Mouse (Mus musculus): Measurements from ENCODE around the gene 6820408C15Rik. TPM values are rescaled to one million over a fixed set of nuclear protein-coding genes. Genes with fewer than 3 reads are reported as not detected.
A peak's percentile ranks its signal among the peaks of the same experiment; 100 is the strongest.

6820408C15Rik gene
- polyA plus RNA-seq, 1 experiment from 2014 or later = 0.06 TPM

GRCm38 (mm10) chr2:152393225-152394017 is 22.0 kb upstream of the 6820408C15Rik start:
- no peak for TF ChIP-seq CTCF (IDR thresholded peaks at IDR 0.05)
- H3K27me3 ChIP-seq = no peaks in the 10 kb centered on the region
- no peak for ATAC-seq
- in situ Hi-C loops (cut with MboI; ENCODE audit: low pct_unique_long_range_greater_than_20kb) = loop anchor here (5.0 kb wide), 1 partner anchor 49 kb away; no protein-coding TSS in a partner anchor
- CTCF ChIA-PET = interaction anchor here (0.8 to 3.7 kb wide), 6 partner anchors 11 to 79 kb away, joined by 3 to 21 read pairs (median 5); no protein-coding TSS in a partner anchor
- DNase-seq (ENCODE audit: low read depth, low spot score) = no peak
- POLR2A ChIA-PET = no interaction called here

- no peaks in the 10 kb centered on the region for H3K27me3 ChIP-seq
- DNase-seq (ENCODE audit: low read depth, low spot score) (no peak), ATAC-seq (no peak)
- ChIA-PET CTCF (interaction anchor here (1.1 kb wide), 1 partner anchor 42 kb away, joined by 3 read pairs; no protein-coding TSS in a partner anchor), POLR2A (interaction anchor here (0.6 kb wide), 1 partner anchor 54 kb away, joined by 3 read pairs; no protein-coding TSS in a partner anchor)
- TF ChIP-seq CTCF (IDR thresholded peaks at IDR 0.05) = no peak
- in situ Hi-C loops (cut with MboI; ENCODE audit: low pct_unique_long_range_greater_than_20kb) = no loop called here
These were observed 20.0 kb upstream of the 6820408C15Rik start for GRCm38 (mm10) chr2:152395271-152395920.

GRCm38 (mm10) chr2:152396110-152397003 is 19.0 kb upstream of the 6820408C15Rik start:
- H3K27me3 ChIP-seq = no peaks in the 10 kb centered on the region
- DNase-seq (ENCODE audit: low read depth, low spot score) = no peak
- in situ Hi-C loops (cut with MboI; ENCODE audit: low pct_unique_long_range_greater_than_20kb) = no loop called here
- CTCF ChIA-PET = no interaction called here
- ATAC-seq = peak; percentile 49
- POLR2A ChIA-PET = interaction anchor here (0.6 to 1.4 kb wide), 2 partner anchors 45 to 54 kb away, joined by 3 read pairs; no protein-coding TSS in a partner anchor
- TF ChIP-seq CTCF (IDR thresholded peaks at IDR 0.05) = no peak

- in situ Hi-C loops (cut with MboI; ENCODE audit: low pct_unique_long_range_greater_than_20kb) = no loop called here
- TF ChIP-seq CTCF (IDR thresholded peaks at IDR 0.05) = no peak
- CTCF ChIA-PET = no interaction called here
- POLR2A ChIA-PET = interaction anchor here (1.4 kb wide), 1 partner anchor 46 kb away, joined by 3 read pairs; no protein-coding TSS in a partner anchor
- DNase-seq (ENCODE audit: low read depth, low spot score) (no peak), ATAC-seq (peak; percentile 13)
- H3K27me3 ChIP-seq = no peaks in the 10 kb centered on the region
These were observed 18.3 kb upstream of the 6820408C15Rik start for GRCm38 (mm10) chr2:152397004-152397589.

- no peak for TF ChIP-seq CTCF (IDR thresholded peaks at IDR 0.05)
- in situ Hi-C loops (cut with MboI; ENCODE audit: low pct_unique_long_range_greater_than_20kb) = no loop called here
- POLR2A ChIA-PET = interaction anchor here (1.0 to 1.4 kb wide), 2 partner anchors 13 to 46 kb away, joined by 3 read pairs; no protein-coding TSS in a partner anchor
- H3K27me3 ChIP-seq = no peaks in the 10 kb centered on the region
- ATAC-seq = peak; percentile 70
- CTCF ChIA-PET = no interaction called here
- DNase-seq (ENCODE audit: low read depth, low spot score) = no peak
These were observed 17.5 kb upstream of the 6820408C15Rik start, which contains the start of gene Sox12 for GRCm38 (mm10) chr2:152397680-152398435. TSS of gene Sox12 (minus strand) at chr2:152398063.

GRCm38 (mm10) chr2:152398691-152399090 is 16.7 kb upstream of the 6820408C15Rik start:
- ATAC-seq = peak; percentile 50
- TF ChIP-seq CTCF (IDR thresholded peaks at IDR 0.05) = no peak
- in situ Hi-C loops (cut with MboI; ENCODE audit: low pct_unique_long_range_greater_than_20kb) = no loop called here
- CTCF ChIA-PET = no interaction called here
- POLR2A ChIA-PET = interaction anchor here (1.0 to 1.3 kb wide), 2 partner anchors 12 to 15 kb away, joined by 3 read pairs; no protein-coding TSS in a partner anchor
- DNase-seq (ENCODE audit: low read depth, low spot score) = no peak
- no peaks in the 10 kb centered on the region for H3K27me3 ChIP-seq

- no peaks in the 10 kb centered on the region for H3K27me3 ChIP-seq
- no peak for TF ChIP-seq CTCF (IDR thresholded peaks at IDR 0.05)
- CTCF ChIA-PET = no interaction called here
- no peak for DNase-seq (ENCODE audit: low read depth, low spot score)
- POLR2A ChIA-PET = interaction anchor here (1.3 kb wide), 1 partner anchor 15 kb away, joined by 3 read pairs; no protein-coding TSS in a partner anchor
- ATAC-seq = no peak
- in situ Hi-C loops (cut with MboI; ENCODE audit: low pct_unique_long_range_greater_than_20kb) = no loop called here
These were observed 16.3 kb upstream of the 6820408C15Rik start for GRCm38 (mm10) chr2:152399122-152399542.

- ChIA-PET POLR2A (no interaction called here), CTCF (interaction anchor here (1.5 to 1.7 kb wide), 2 partner anchors 13 to 31 kb away, joined by 3 to 5 read pairs; no protein-coding TSS in a partner anchor)
- H3K27me3 ChIP-seq = no peaks in the 10 kb centered on the region
- DNase-seq (ENCODE audit: low read depth, low spot score) (no peak), ATAC-seq (peak; percentile 99)
- no peak for TF ChIP-seq CTCF (IDR thresholded peaks at IDR 0.05)
- in situ Hi-C loops (cut with MboI; ENCODE audit: low pct_unique_long_range_greater_than_20kb) = no loop called here
These were observed 9.3 kb upstream of the 6820408C15Rik start for GRCm38 (mm10) chr2:152406126-152406525.

GRCm38 (mm10) chr2:152409781-152410180 is 5.6 kb upstream of the 6820408C15Rik start:
- H3K27me3 ChIP-seq = no peaks in the 10 kb centered on the region
- DNase-seq (ENCODE audit: low read depth, low spot score) (no peak), ATAC-seq (no peak)
- POLR2A ChIA-PET = interaction anchor here (0.6 kb wide), 1 partner anchor 42 kb away, joined by 4 read pairs; no protein-coding TSS in a partner anchor
- no peak for TF ChIP-seq CTCF (IDR thresholded peaks at IDR 0.05)
- in situ Hi-C loops (cut with MboI; ENCODE audit: low pct_unique_long_range_greater_than_20kb) = no loop called here
- CTCF ChIA-PET = no interaction called here

Data from Patski (cell line).